Mouse (Mus musculus): Measurements from ENCODE around the gene Lcn10.
"Not testable (repeated sequence)": the region's sequence is repeated elsewhere in the genome, so short reads cannot be mapped to it uniquely, and the experiment has no call there.

Lcn10 gene

GRCm38 (mm10) chr2:25682426-25682825, at the start of gene Lcn10:
TSS of gene Lcn10 (plus strand) at chr2:25682726.
- no peak for DNase-seq

- no peak for DNase-seq
Observed at GRCm38 (mm10) chr2:25633616-25634015, 48.9 kb upstream of the Lcn10 start.

- DNase-seq, result no peak
Observed at GRCm38 (mm10) chr2:25634046-25634445, 48.5 kb upstream of the Lcn10 start.

- peak; percentile 84 for DNase-seq
Observed at GRCm38 (mm10) chr2:25639890-25640289, 42.6 kb upstream of the Lcn10 start.

- no peak for DNase-seq
Observed at GRCm38 (mm10) chr2:25652902-25653301, 29.6 kb upstream of the Lcn10 start, which contains the start of gene Lcn8. TSS of gene Lcn8 (plus strand) at chr2:25653120.

GRCm38 (mm10) chr2:25654502-25654901, 28.0 kb upstream of the Lcn10 start:
- DNase-seq, result no peak

GRCm38 (mm10) chr2:25656691-25657090, 25.8 kb upstream of the Lcn10 start:
- DNase-seq, result peak; percentile 59 to 72

GRCm38 (mm10) chr2:25657246-25657645, 25.3 kb upstream of the Lcn10 start:
- DNase-seq, result peak; percentile 78 to 80

GRCm38 (mm10) chr2:25657652-25658051, 24.9 kb upstream of the Lcn10 start, which contains the start of gene Lcn5:
TSS of gene Lcn5 (plus strand) at chr2:25657952.
- DNase-seq, result no peak

- DNase-seq, result no peak
Observed at GRCm38 (mm10) chr2:25660279-25660678, 22.2 kb upstream of the Lcn10 start.

- peak; percentile 56 to 57 for DNase-seq
Observed at GRCm38 (mm10) chr2:25661245-25661970, 21.1 kb upstream of the Lcn10 start.

GRCm38 (mm10) chr2:25663511-25663910, 19.0 kb upstream of the Lcn10 start:
- DNase-seq, result peak; percentile 80 to 83

GRCm38 (mm10) chr2:25664125-25664524, 18.4 kb upstream of the Lcn10 start:
- no peak for DNase-seq

GRCm38 (mm10) chr2:25666516-25666915, 16.0 kb upstream of the Lcn10 start:
- no peak for DNase-seq

- DNase-seq, result no peak
Observed at GRCm38 (mm10) chr2:25676486-25676885, 6.0 kb upstream of the Lcn10 start, which contains the start of gene Lcn6. TSS of gene Lcn6 (plus strand) at chr2:25676786.

GRCm38 (mm10) chr2:25679559-25679958, 3.0 kb upstream of the Lcn10 start:
- DNase-seq, result no peak

GRCm38 (mm10) chr2:25686941-25687340, 4.4 kb downstream of the Lcn10 start:
- DNase-seq, result no peak

- DNase-seq, result peak; percentile 82 to 92
Observed at GRCm38 (mm10) chr2:25694605-25695004, 12.1 kb downstream of the Lcn10 start.

- no peak for DNase-seq
Observed at GRCm38 (mm10) chr2:25696951-25697350, 14.4 kb downstream of the Lcn10 start.

GRCm38 (mm10) chr2:25698696-25699095, 16.2 kb downstream of the Lcn10 start:
- no peak for DNase-seq

GRCm38 (mm10) chr2:25699743-25700142, 17.2 kb downstream of the Lcn10 start, which contains the start of gene Obp2a:
TSS of gene Obp2a (plus strand) at chr2:25700043.
- DNase-seq, result not testable (repeated sequence)

GRCm38 (mm10) chr2:25701001-25701400, 18.5 kb downstream of the Lcn10 start:
- no peak for DNase-seq

GRCm38 (mm10) chr2:25703706-25704105, 21.2 kb downstream of the Lcn10 start:
- DNase-seq, result no peak

- peak; percentile 92 to 95 for DNase-seq
Observed at GRCm38 (mm10) chr2:25706643-25707481, 24.3 kb downstream of the Lcn10 start, which contains the start of gene Bmyc. TSS of gene Bmyc (plus strand) at chr2:25706739.
